Comparison of ENCODE assay signal across 9 mouse cellular contexts in genomic region chr10:110242128-110242561, GRCm38 (mm10).
DNase-seq lines count a peak whose midpoint lies in the region; ATAC-seq and TF ChIP-seq lines count a peak whose summit lies in the region.
"Had no signal": no experiment of that assay in that cellular context is flagged by ENCODE, and none has a peak within 500 bp of the region (broad histone marks: within the 10 kb centered on the region; RNA-seq: fewer than 3 reads in every experiment).

No protein-coding gene starts in this region.

- no peak for TF ChIP-seq POLR2A in myocyte (IDR thresholded peaks at IDR 0.05; ENCODE audit: insufficient read length, low read depth)

- no peak overlapping the region for H3ac ChIP-seq in myocyte (ENCODE audit: control insufficient read depth, insufficient read length)

- H3K9me3 ChIP-seq in forebrain, embryonic 11.5 days (ENCODE audit: control insufficient read depth, low read length), result no peaks in the 10 kb centered on the region
- no peaks in the 10 kb centered on the region for H3K9me3 ChIP-seq in forebrain, embryonic 10.5 days
- H3K9me3 ChIP-seq in forebrain, embryonic 15.5 days, result no peaks in the 10 kb centered on the region
- no peaks in the 10 kb centered on the region for H3K9me3 ChIP-seq in hindbrain, embryonic 14.5 days (ENCODE audit: control insufficient read depth, low read length)
- H3K9me3 ChIP-seq: embryonic facial prominence, embryonic 12.5 days had no signal

- H3K27ac ChIP-seq in forebrain, embryonic 11.5 days (ENCODE audit: low read depth, low read length), result no peak overlapping the region
- H3K27ac ChIP-seq in forebrain, embryonic 10.5 days, result no peak overlapping the region
- H3K27ac ChIP-seq in forebrain, embryonic 15.5 days (replicated peaks), result peak overlapping the region; percentile 75
- H3K27ac ChIP-seq in hindbrain, embryonic 14.5 days, result peak overlapping the region; percentile 67; the same call in 1 of the 2 replicates
- H3K27ac ChIP-seq: embryonic facial prominence, embryonic 12.5 days had no signal

- WGBS in forebrain, embryonic 11.5 days, result 62% methylated on average over 3 of the region's 3 CpGs
- WGBS in forebrain, embryonic 10.5 days, result 83% methylated on average over 3 of the region's 3 CpGs
- 43% methylated on average over 3 of the region's 3 CpGs for WGBS in forebrain, embryonic 15.5 days
- WGBS in hindbrain, embryonic 14.5 days, result 22% methylated on average over 3 of the region's 3 CpGs

- H3K4me3 ChIP-seq in forebrain, embryonic 11.5 days (ENCODE audit: low read depth, low read length), result no peak overlapping the region
- H3K4me3 ChIP-seq in forebrain, embryonic 10.5 days, result no peak overlapping the region
- no peak overlapping the region for H3K4me3 ChIP-seq in forebrain, embryonic 15.5 days
- no peak overlapping the region for H3K4me3 ChIP-seq in hindbrain, embryonic 14.5 days (replicated peaks; ENCODE audit: low read length)
- H3K4me3 ChIP-seq in myocyte, result no peak overlapping the region
- H3K4me3 ChIP-seq: embryonic facial prominence, embryonic 12.5 days had no signal

- H3K4me2 ChIP-seq in forebrain, embryonic 11.5 days (ENCODE audit: low read depth, low read length, severe bottlenecking), result no peak overlapping the region
- no peak overlapping the region for H3K4me2 ChIP-seq in forebrain, embryonic 15.5 days (replicated peaks)
- no peak overlapping the region for H3K4me2 ChIP-seq in hindbrain, embryonic 14.5 days (replicated peaks)
- H3K4me2 ChIP-seq in myocyte (ENCODE audit: low read depth), result no peak overlapping the region
- H3K4me2 ChIP-seq: embryonic facial prominence, embryonic 12.5 days had no signal

- no peak overlapping the region for H3K9ac ChIP-seq in forebrain, embryonic 11.5 days (ENCODE audit: low read length)
- no peak overlapping the region for H3K9ac ChIP-seq in forebrain, embryonic 15.5 days (replicated peaks)
- no peak overlapping the region for H3K9ac ChIP-seq in hindbrain, embryonic 14.5 days
- H3K9ac ChIP-seq: embryonic facial prominence, embryonic 12.5 days had no signal

- DNase-seq in forebrain, embryonic 11.5 days (ENCODE audit: low spot score), result no peak
- DNase-seq in forebrain, embryonic 10.5 days (ENCODE audit: extremely low spot score, low spot score), result no peak
- DNase-seq in hindbrain, embryonic 14.5 days (ENCODE audit: low spot score), result no peak
- no peak for DNase-seq in adrenal gland, postnatal 14 days
- no peak for DNase-seq in thymus, postnatal 14 days
- DNase-seq in spleen, postnatal 10 days (ENCODE audit: low spot score in 2 of 2), result no peak

- no peaks in the 10 kb centered on the region for H3K36me3 ChIP-seq in forebrain, embryonic 11.5 days (ENCODE audit: control insufficient read depth, insufficient read depth, low read length)
- no peaks in the 10 kb centered on the region for H3K36me3 ChIP-seq in forebrain, embryonic 10.5 days (replicated peaks)
- no peaks in the 10 kb centered on the region for H3K36me3 ChIP-seq in forebrain, embryonic 15.5 days
- no peaks in the 10 kb centered on the region for H3K36me3 ChIP-seq in hindbrain, embryonic 14.5 days (replicated peaks; ENCODE audit: control insufficient read depth, insufficient read depth)
- no peaks in the 10 kb centered on the region for H3K36me3 ChIP-seq in myocyte (ENCODE audit: control insufficient read depth, insufficient read depth)
- H3K36me3 ChIP-seq: embryonic facial prominence, embryonic 12.5 days had no signal

- no peaks in the 10 kb centered on the region for H3K27me3 ChIP-seq in forebrain, embryonic 11.5 days (ENCODE audit: control insufficient read depth, insufficient read depth, low read length)
- no peaks in the 10 kb centered on the region for H3K27me3 ChIP-seq in forebrain, embryonic 10.5 days (ENCODE audit: poor library complexity, severe bottlenecking)
- H3K27me3 ChIP-seq in forebrain, embryonic 15.5 days, result no peaks in the 10 kb centered on the region
- H3K27me3 ChIP-seq in hindbrain, embryonic 14.5 days (ENCODE audit: control insufficient read depth, insufficient read depth, low read length), result no peaks in the 10 kb centered on the region
- H3K27me3 ChIP-seq in myocyte (ENCODE audit: control insufficient read depth, insufficient read depth, insufficient read length), result no peaks in the 10 kb centered on the region
- H3K27me3 ChIP-seq: embryonic facial prominence, embryonic 12.5 days had no signal

- H3K79me2 ChIP-seq in myocyte (ENCODE audit: control insufficient read depth, insufficient read depth), result no peaks in the 10 kb centered on the region

- 0 out of 2 replicates have a peak, but pooled peaks cover 3% of the 10 kb centered on the region for H3K4me1 ChIP-seq in forebrain, embryonic 11.5 days (replicated peaks; ENCODE audit: control insufficient read depth, insufficient read depth, low read length)
- H3K4me1 ChIP-seq in forebrain, embryonic 10.5 days, result peaks cover 6% of the 10 kb centered on the region
- peaks cover 19% of the 10 kb centered on the region for H3K4me1 ChIP-seq in forebrain, embryonic 15.5 days
- H3K4me1 ChIP-seq in hindbrain, embryonic 14.5 days (replicated peaks; ENCODE audit: control insufficient read depth, insufficient read depth, low read length), result peaks cover 7% of the 10 kb centered on the region; the same call in 1 of the 2 replicates
- H3K4me1 ChIP-seq: embryonic facial prominence, embryonic 12.5 days had no signal

- ATAC-seq in forebrain, embryonic 11.5 days (replicated peaks; ENCODE audit: low FRiP score), result peak; percentile 62
- peak; percentile 51 for ATAC-seq in forebrain, embryonic 15.5 days (replicated peaks)
- ATAC-seq in hindbrain, embryonic 14.5 days (ENCODE audit: low FRiP score), result peak; percentile 59; the same call in 1 of the 2 replicates

TF ChIP-seq in myocyte, 11 proteins besides CTCF, POLR2A, EP300 and RAD21:
- TF ChIP-seq TCF12 (IDR thresholded peaks at IDR 0.05; ENCODE audit: insufficient read depth, poor library complexity, severe bottlenecking), result no peak
- peak in 2 of 3 experiments; percentile 66 to 67 for TF ChIP-seq MYOD1 (IDR thresholded peaks at IDR 0.05; ENCODE audit: control insufficient read depth in 1 of 3, insufficient read length in 2 of 3, low read depth in 2 of 3)

Comparison
In these comparisons a context has a peak if more than half of its experiments do, and no peak if none do; other contexts are left out.
1. H3K27ac ChIP-seq: peak in forebrain, embryonic 15.5 days (single experiment) and hindbrain, embryonic 14.5 days (single experiment); none in forebrain, embryonic 11.5 days (single experiment) and forebrain, embryonic 10.5 days (single experiment).
2. Peak in every context shown above with its lines, with median percentiles within 50 percentile points of each other: ATAC-seq.